Comparison of ENCODE assay signal across 9 mouse cellular contexts in genomic region chrX:10070689-10071088, GRCm38 (mm10). TPM values are rescaled to one million over a fixed set of nuclear protein-coding genes. Genes with fewer than 3 reads are reported as not detected.
A peak's percentile ranks its signal among the peaks of the same experiment; 100 is the strongest.
DNase-seq lines count a peak whose midpoint lies in the region; ATAC-seq and TF ChIP-seq lines count a peak whose summit lies in the region.
"Had no signal": no experiment of that assay in that cellular context is flagged by ENCODE, and none has a peak within 500 bp of the region (broad histone marks: within the 10 kb centered on the region; RNA-seq: fewer than 3 reads in every experiment).

No protein-coding gene starts in this region.

- H3K9me3 ChIP-seq in hindbrain, embryonic 15.5 days = no peaks in the 10 kb centered on the region
- H3K9me3 ChIP-seq: liver, embryonic 13.5 days had no signal

- intact Hi-C loops in gastrocnemius, postnatal 36 days (cut with DNase I) = no loop called here

- no peak for TF ChIP-seq POLR2A in cerebellum, adult 2 months (IDR thresholded peaks at IDR 0.05; ENCODE audit: borderline replicate concordance, insufficient read depth, low read length)

- TF ChIP-seq CTCF in cerebellum, adult 2 months (IDR thresholded peaks at IDR 0.05; ENCODE audit: borderline replicate concordance, insufficient read depth, low read depth, low read length) = peak; percentile 72

- no peak overlapping the region for H3K9ac ChIP-seq in hindbrain, embryonic 15.5 days
- H3K9ac ChIP-seq: liver, embryonic 13.5 days had no signal

- peak; percentile 20 for DNase-seq in embryo, embryonic 10 days (ENCODE audit: low spot score)
- DNase-seq in embryo, embryonic 9.5 days (ENCODE audit: extremely low spot score) = no peak
- peak; percentile 47 for DNase-seq in 416B (ENCODE audit: low read depth)
- peak; percentile 22 to 40 for DNase-seq in cerebellum, adult 2 months
- peak; percentile 11 for DNase-seq in lung, postnatal 14 days
- DNase-seq in splenic B cell, adult 2 months (ENCODE audit: low read depth, low spot score) = peak; percentile 0
- DNase-seq in gastrocnemius, postnatal 36 days = no peak
- DNase-seq: liver, embryonic 13.5 days had no signal

- H3K4me1 ChIP-seq in cerebellum, adult 2 months (ENCODE audit: control insufficient read depth, insufficient read depth, low read length) = no peaks in the 10 kb centered on the region
- no peaks in the 10 kb centered on the region for H3K4me1 ChIP-seq in hindbrain, embryonic 15.5 days (replicated peaks)
- H3K4me1 ChIP-seq: liver, embryonic 13.5 days had no signal

- no peaks in the 10 kb centered on the region for H3K36me3 ChIP-seq in hindbrain, embryonic 15.5 days
- H3K36me3 ChIP-seq in splenic B cell, adult 2 months (ENCODE audit: control insufficient read depth, insufficient read depth, low read length, poor library complexity, severe bottlenecking) = no peaks in the 10 kb centered on the region
- H3K36me3 ChIP-seq: liver, embryonic 13.5 days had no signal

- H3K27ac ChIP-seq in cerebellum, adult 2 months (ENCODE audit: insufficient read depth, low read length) = no peak overlapping the region
- H3K27ac ChIP-seq in hindbrain, embryonic 15.5 days (replicated peaks) = no peak overlapping the region
- H3K27ac ChIP-seq: liver, embryonic 13.5 days had no signal

- WGBS in cerebellum, adult 2 months = 21% methylated on average over 6 of the region's 6 CpGs
- 35% methylated on average over 6 of the region's 6 CpGs for WGBS in hindbrain, embryonic 15.5 days

- peak; percentile 89 for ATAC-seq in hindbrain, embryonic 15.5 days (ENCODE audit: low FRiP score, low read depth)

- no peak overlapping the region for H3K4me2 ChIP-seq in hindbrain, embryonic 15.5 days
- H3K4me2 ChIP-seq: liver, embryonic 13.5 days had no signal

- H3K4me3 ChIP-seq in cerebellum, adult 2 months (replicated peaks; ENCODE audit: insufficient read depth, low read depth, low read length) = no peak overlapping the region
- no peak overlapping the region for H3K4me3 ChIP-seq in hindbrain, embryonic 15.5 days
- H3K4me3 ChIP-seq: liver, embryonic 13.5 days had no signal

- no peaks in the 10 kb centered on the region for H3K27me3 ChIP-seq in cerebellum, adult 2 months (ENCODE audit: control insufficient read depth, insufficient read depth, low read length)
- no peaks in the 10 kb centered on the region for H3K27me3 ChIP-seq in hindbrain, embryonic 15.5 days
- no peaks in the 10 kb centered on the region for H3K27me3 ChIP-seq in splenic B cell, adult 2 months (ENCODE audit: control insufficient read depth, insufficient read depth, low read length, poor library complexity, severe bottlenecking)
- H3K27me3 ChIP-seq: liver, embryonic 13.5 days had no signal

RNA-seq across cellular contexts. Expression of gene Srpx, which starts 46.8 kb away (rescaled TPM):
- 0.38 and 0.43 TPM in 2 replicates for polyA plus RNA-seq in cerebellum, adult 2 months (2012; rRNA removed)
- polyA plus RNA-seq in hindbrain, embryonic 15.5 days (2015; fragmentation: Nextera tagmentation; extraction: Ambion mirVana) = 2.9 and 3.7 TPM in 2 replicates
- total RNA-seq in gastrocnemius, postnatal 36 days (2021) = 1 to 10 TPM; 4.2 to 5.4 TPM

Comparison
In these comparisons a context has a peak if more than half of its experiments do, and no peak if none do; other contexts are left out.
1. DNase-seq: peak in embryo, embryonic 10 days (single experiment), 416B (single experiment), cerebellum, adult 2 months (2 of 2), lung, postnatal 14 days (single experiment) and splenic B cell, adult 2 months (single experiment); none in embryo, embryonic 9.5 days (single experiment) and gastrocnemius, postnatal 36 days (0 of 2).